Mouse (Mus musculus): Measurements from ENCODE around the gene Dtnb. TPM values are rescaled to one million over a fixed set of nuclear protein-coding genes. Genes with fewer than 3 reads are reported as not detected.

Gene Dtnb
- total RNA-seq, 2 experiments from 2014 or later = 12.6 to 16.1 TPM

Other genes starting within 250 kb of the Dtnb start
- gene Kif3c, start 207.2 kb upstream of the Dtnb start, total RNA-seq (2015) = 2.0 and 2.2 TPM in 2 replicates
- gene Kif3c, start 207.2 kb upstream of the Dtnb start, total RNA-seq (2017) = 1.4 and 1.6 TPM in 2 replicates
- gene Asxl2, start 145.5 kb upstream of the Dtnb start, total RNA-seq (2015) = 38.7 and 50.0 TPM in 2 replicates
- 31.4 and 34.8 TPM in 2 replicates for gene Asxl2, start 145.5 kb upstream of the Dtnb start, total RNA-seq (2017)
- gene Dnmt3a, start 233.6 kb downstream of the Dtnb start, total RNA-seq (2015) = 12.1 and 19.4 TPM in 2 replicates
- 20.4 and 21.8 TPM in 2 replicates for gene Dnmt3a, start 233.6 kb downstream of the Dtnb start, total RNA-seq (2017)